Mouse (Mus musculus) stomach, postnatal 0 days (tissue): Measurements from ENCODE around the gene Coro1a.

Experiments
- CTCF ChIP-seq: IDR thresholded peaks from 2 replicates; pipeline ENCODE4 v1.5.1; 2016; ENCODE audit warnings: antibody characterized with exemption, low read depth, mild to moderate bottlenecking, moderate library complexity
- EP300 ChIP-seq: optimal IDR thresholded peaks from 2 replicates; pipeline ENCODE3; 2016; ENCODE audit warnings: antibody characterized with exemption

DNA sequence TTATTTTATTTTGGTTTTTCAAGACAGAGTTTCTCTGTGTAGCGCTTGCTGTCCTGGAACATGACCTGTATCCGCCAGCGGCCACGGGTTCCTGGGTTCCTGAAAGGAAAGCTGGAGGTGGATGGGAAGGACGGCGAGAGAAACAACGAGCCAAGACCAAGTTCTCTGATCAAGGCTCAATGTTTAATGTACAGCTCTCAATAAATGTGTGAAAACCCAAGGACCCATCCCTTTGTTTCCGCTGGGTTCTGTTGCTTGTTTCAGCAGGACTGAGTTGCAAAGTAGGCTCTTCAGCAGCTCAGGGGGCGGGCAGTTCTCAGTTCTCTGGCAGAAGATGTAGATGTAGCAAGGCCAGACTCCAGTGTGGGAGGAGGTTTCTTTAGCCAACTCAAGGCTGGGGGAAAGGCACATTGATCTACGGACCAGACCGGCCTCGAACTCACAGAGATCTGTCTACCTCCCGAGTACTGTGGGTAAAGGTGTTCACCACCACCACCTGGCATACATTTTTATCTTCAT lies 34.4 kb upstream of the Coro1a start:
- TF ChIP-seq CTCF (no peak), EP300 (no peak)
